Mouse (Mus musculus): ENCODE results near the gene Unc79. TPM values are rescaled to one million over a fixed set of nuclear protein-coding genes. Genes with fewer than 3 reads are reported as not detected.

Unc79 gene
- polyA plus RNA-seq, 1 experiment from 2014 or later: 5.2 TPM

DNA sequence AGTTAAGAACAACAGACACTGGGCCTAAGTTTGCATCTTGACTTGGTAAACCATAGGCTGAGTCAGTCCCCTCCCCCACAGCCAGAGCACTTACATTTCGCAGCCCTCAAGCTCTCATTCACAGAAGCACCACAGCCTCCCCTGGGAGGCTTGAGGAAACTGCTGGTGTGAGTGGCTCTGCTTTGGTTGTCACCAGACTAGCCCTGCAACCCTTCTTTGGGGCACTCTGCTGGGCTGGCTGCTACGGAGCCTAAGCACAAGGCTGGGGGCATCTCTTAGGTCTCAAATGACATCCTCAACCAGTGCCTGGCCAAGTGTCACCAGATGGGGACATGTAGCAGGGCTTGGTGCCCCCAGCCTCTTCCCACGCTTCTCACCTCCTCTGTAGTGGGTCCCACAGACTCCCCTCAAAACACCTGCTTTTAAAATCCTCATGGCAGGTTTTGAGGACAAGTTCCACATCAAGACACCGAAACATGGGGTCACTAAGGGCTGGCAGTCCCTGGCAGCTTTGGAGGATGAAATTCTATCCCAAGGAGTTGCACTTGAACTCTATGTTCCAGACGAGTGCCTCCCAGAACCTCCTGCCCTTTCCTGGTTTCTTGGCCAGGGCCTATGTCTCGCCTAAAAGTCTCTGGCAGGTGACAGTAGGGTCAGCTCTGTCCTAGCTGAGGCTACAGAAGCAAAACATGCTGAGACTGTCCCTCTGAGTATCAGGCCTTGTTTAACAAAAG, 267.4 kb downstream of the Unc79 start:
- Histone ChIP-seq H3K27ac (no peak overlapping the region), H3K9me3 (replicated peaks) (no peaks in the 10 kb centered on the region), H3K4me2 (replicated peaks) (no peak overlapping the region), H3K4me1 (peaks cover 17% of the 10 kb centered on the region), H3K27me3 (no peaks in the 10 kb centered on the region), H3K36me3 (no peaks in the 10 kb centered on the region), H3K9ac (no peak overlapping the region), H3K4me3 (no peak overlapping the region)
- no peak for ATAC-seq (ENCODE audit: low FRiP score)
- 72% methylated on average over 6 of the region's 6 CpGs for WGBS

- Histone ChIP-seq H3K4me3 (no peak overlapping the region), H3K9me3 (replicated peaks) (no peaks in the 10 kb centered on the region), H3K4me2 (replicated peaks) (no peak overlapping the region), H3K27me3 (no peaks in the 10 kb centered on the region), H3K4me1 (no peaks in the 10 kb centered on the region), H3K27ac (no peak overlapping the region), H3K9ac (no peak overlapping the region), H3K36me3 (no peaks in the 10 kb centered on the region)
- WGBS: 95% methylated on average over 9 of the region's 9 CpGs
- no peak for ATAC-seq (ENCODE audit: low FRiP score)
Measured at GRCm38 (mm10) chr12:103223671-103224070, 275.0 kb downstream of the Unc79 start.

- H3K27me3 ChIP-seq: no peaks in the 10 kb centered on the region
- H3K9ac ChIP-seq: no peak overlapping the region
- no peak overlapping the region for H3K4me2 ChIP-seq (replicated peaks)
- 84% methylated on average over 4 of the region's 4 CpGs for WGBS
- no peaks in the 10 kb centered on the region for H3K36me3 ChIP-seq
- H3K9me3 ChIP-seq (replicated peaks): no peaks in the 10 kb centered on the region
- no peak overlapping the region for H3K27ac ChIP-seq
- H3K4me3 ChIP-seq: no peak overlapping the region
- no peaks in the 10 kb centered on the region for H3K4me1 ChIP-seq
- no peak for ATAC-seq (ENCODE audit: low FRiP score)
Measured at GRCm38 (mm10) chr12:103226121-103226520, 277.5 kb downstream of the Unc79 start.

GRCm38 (mm10) chr12:103229058-103229457, 280.4 kb downstream of the Unc79 start:
- WGBS: 84% methylated on average over 4 of the region's 4 CpGs
- no peaks in the 10 kb centered on the region for H3K4me1 ChIP-seq
- H3K27me3 ChIP-seq: no peaks in the 10 kb centered on the region
- no peaks in the 10 kb centered on the region for H3K36me3 ChIP-seq
- no peak overlapping the region for H3K27ac ChIP-seq
- ATAC-seq (ENCODE audit: low FRiP score): no peak
- H3K4me2 ChIP-seq (replicated peaks): no peak overlapping the region
- H3K9ac ChIP-seq: no peak overlapping the region
- H3K9me3 ChIP-seq (replicated peaks): no peaks in the 10 kb centered on the region
- H3K4me3 ChIP-seq: no peak overlapping the region

Small RNAs within 50 kb of the gene (microRNA-seq; reads per million reads assigned to microRNA genes)
- not detected for gene Gm44324

Other genes with a start within 250 kb of the Unc79 start
- 16.6 and 17.1 TPM in 2 replicates for gene Itpk1, start 243.9 kb upstream of the Unc79 start, polyA plus RNA-seq (2016; fragmentation: Nextera tagmentation; extraction: Ambion mirVana)
- 35.1 and 38.2 TPM in 2 replicates for gene Moap1, start 205.2 kb upstream of the Unc79 start, polyA plus RNA-seq (2016; fragmentation: Nextera tagmentation; extraction: Ambion mirVana)
- gene Tmem251, start 205.1 kb upstream of the Unc79 start, polyA plus RNA-seq (2016; fragmentation: Nextera tagmentation; extraction: Ambion mirVana): 10.8 and 11.7 TPM in 2 replicates
- not detected in 2 replicates for gene Gm28051, start 191.1 kb upstream of the Unc79 start, polyA plus RNA-seq (2016; fragmentation: Nextera tagmentation; extraction: Ambion mirVana)
- 40.1 and 44.5 TPM in 2 replicates for gene Gon7, start 191.1 kb upstream of the Unc79 start, polyA plus RNA-seq (2016; fragmentation: Nextera tagmentation; extraction: Ambion mirVana)
- gene Ubr7, start 190.9 kb upstream of the Unc79 start, polyA plus RNA-seq (2016; fragmentation: Nextera tagmentation; extraction: Ambion mirVana): 42.0 and 45.4 TPM in 2 replicates
- gene Gm20604, start 190.2 kb upstream of the Unc79 start, polyA plus RNA-seq (2016; fragmentation: Nextera tagmentation; extraction: Ambion mirVana): 31.0 and 32.2 TPM in 2 replicates
- gene Btbd7, start 70.4 kb upstream of the Unc79 start, polyA plus RNA-seq (2016; fragmentation: Nextera tagmentation; extraction: Ambion mirVana): 27.5 and 27.9 TPM in 2 replicates
- gene Cox8c, start 49.5 kb upstream of the Unc79 start, polyA plus RNA-seq (2016; fragmentation: Nextera tagmentation; extraction: Ambion mirVana): not detected in 2 replicates